Mouse (Mus musculus) midbrain, embryonic 13.5 days (tissue): ENCODE data around the gene Gm10188. TPM values are rescaled to one million over a fixed set of nuclear protein-coding genes. Genes with fewer than 3 reads are reported as not detected.

Experiments used
- ATAC-seq: fragments of 200-750 bp; cut with Nextera tagmentation; 2 replicates; pipeline ENCODE4 v1.8.0; 2017; ENCODE audit warnings: mild to moderate bottlenecking, moderate TSS enrichment, moderate library complexity
- H3K27ac ChIP-seq: fragments of 300-500 bp; sonication (generic); 2 replicates; pipeline ENCODE4 v1.5.1; 2015; ENCODE audit warnings: inconsistent platforms, mild to moderate bottlenecking, moderate library complexity
- H3K27me3 ChIP-seq: fragments of 300-500 bp; sonication (generic); 2 replicates; pipeline ENCODE4 v1.6.1; 2015; ENCODE audit warnings: mild to moderate bottlenecking, inconsistent platforms
- H3K36me3 ChIP-seq: fragments of 300-500 bp; sonication (generic); 2 replicates; pipeline ENCODE4 v1.6.1; 2015; ENCODE audit warnings: mild to moderate bottlenecking, inconsistent platforms
- H3K4me1 ChIP-seq: fragments of 300-500 bp; sonication (generic); replicated peaks from 2 replicates; pipeline ENCODE4 v1.6.1; 2015; ENCODE audit warnings: inconsistent platforms
- H3K4me2 ChIP-seq: fragments of 300-500 bp; sonication (generic); replicated peaks from 2 replicates; pipeline ENCODE4 v1.6.1; 2015; ENCODE audit warnings: moderate library complexity, mild to moderate bottlenecking, inconsistent platforms
- H3K4me3 ChIP-seq: fragments of 300-500 bp; sonication (generic); replicated peaks from 2 replicates; pipeline ENCODE4 v1.5.1; 2015; ENCODE audit warnings: mild to moderate bottlenecking, inconsistent platforms
- H3K9ac ChIP-seq: fragments of 300-500 bp; sonication (generic); replicated peaks from 2 replicates; pipeline ENCODE4 v1.6.1; 2015; ENCODE audit warnings: mild to moderate bottlenecking, inconsistent platforms
- H3K9me3 ChIP-seq: fragments of 300-500 bp; sonication (generic); 2 replicates; pipeline ENCODE4 v1.6.1; 2016; ENCODE audit warnings: mild to moderate bottlenecking, inconsistent platforms
- WGBS: fragments of 180-500 bp; shearing (Covaris S2); methylation state at CpG from one replicate; pipeline ENCODE4 v1.1.7; 2015; 5-methylcytosine and 5-hydroxymethylcytosine counted together
- polyA plus RNA-seq: library from polyadenylated mRNA; unstranded; fragments of >200 nt; fragmentation: Nextera tagmentation; extraction: Ambion mirVana; gene quantifications from 2 replicates; pipeline ENCODE4 v1.2.1, GENCODE M21; 2015

Gene Gm10188
- polyA plus RNA-seq, 1 experiment from 2014 or later = 0.58 TPM

DNA sequence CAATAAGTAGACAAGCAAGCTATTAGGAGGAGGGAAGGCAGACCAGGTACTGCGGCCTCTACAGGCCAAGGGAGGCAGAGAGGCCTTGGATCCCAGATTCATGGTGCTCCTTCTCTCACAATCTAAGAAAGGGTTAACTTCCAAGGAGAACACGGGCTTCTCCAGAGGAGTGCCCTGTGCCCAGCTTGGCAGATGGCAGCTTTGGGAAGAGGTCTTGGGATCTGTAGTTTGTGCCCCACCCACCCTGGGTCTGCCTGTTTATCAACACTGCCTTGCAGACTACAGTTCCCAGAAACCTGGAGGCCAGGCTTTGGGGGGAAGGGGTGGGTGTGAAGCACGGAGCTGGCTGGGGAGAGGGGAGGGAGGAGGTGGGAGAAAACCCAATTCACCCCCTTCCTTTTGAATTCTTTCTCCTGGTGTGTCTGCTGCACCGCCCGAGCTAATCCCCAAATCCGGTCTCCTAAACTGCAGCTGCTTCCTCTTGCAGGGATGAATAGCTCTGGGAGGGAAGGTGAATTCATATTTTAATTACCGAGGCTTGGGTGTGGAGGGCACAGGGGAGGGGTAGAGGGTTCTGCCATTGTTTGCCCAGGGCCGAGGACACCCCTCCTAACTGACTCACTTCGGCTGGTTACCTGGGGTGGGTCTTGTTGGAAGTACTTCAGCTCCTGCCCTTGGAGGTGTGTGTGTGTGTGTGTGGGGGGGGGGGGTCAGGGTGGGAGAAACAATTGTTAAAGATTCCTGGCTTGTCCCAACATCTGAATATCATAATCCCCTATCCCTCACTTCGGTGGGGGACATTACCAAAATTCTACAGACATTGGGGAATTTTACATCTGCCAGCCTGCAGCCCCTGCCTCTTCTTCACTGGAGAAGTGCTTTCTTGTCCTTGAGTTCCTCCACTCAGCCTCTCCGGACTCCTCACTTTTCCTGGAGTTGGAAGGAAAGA lies 28.7 kb downstream of the Gm10188 start:
- peak overlapping the region; percentile 18 for H3K4me3 ChIP-seq
- H3K27ac ChIP-seq = peak overlapping the region; percentile 86
- 1% methylated on average over 11 of the region's 11 CpGs for WGBS
- no peaks in the 10 kb centered on the region for H3K9me3 ChIP-seq
- peaks cover 99% of the 10 kb centered on the region for H3K4me1 ChIP-seq
- peak overlapping the region; percentile 37 for H3K9ac ChIP-seq
- peaks cover 16% of the 10 kb centered on the region for H3K36me3 ChIP-seq
- no peaks in the 10 kb centered on the region for H3K27me3 ChIP-seq
- ATAC-seq = peak; percentile 92
- peak overlapping the region; percentile 46 for H3K4me2 ChIP-seq

DNA sequence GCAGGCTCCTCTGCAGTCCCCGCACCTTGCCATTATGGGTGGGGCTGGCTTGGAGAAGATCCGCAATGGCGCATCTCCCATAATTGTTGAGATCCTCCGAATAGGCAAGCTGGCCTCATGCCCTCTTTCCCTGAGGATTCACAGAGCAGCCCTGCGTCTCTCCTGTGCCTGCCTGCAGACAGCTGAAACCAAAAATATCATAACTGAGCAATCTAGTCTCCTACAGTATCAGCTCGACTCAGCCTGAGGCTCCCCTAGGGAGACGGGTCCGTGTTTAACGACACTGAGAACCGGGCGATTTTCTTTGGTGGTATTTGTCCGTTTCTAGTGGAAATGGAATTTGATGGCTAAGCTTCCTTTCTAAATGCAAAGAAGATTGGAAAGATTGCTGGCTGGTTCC lies 29.6 kb downstream of the Gm10188 start:
- Histone ChIP-seq H3K4me3 (peak overlapping the region; percentile 18), H3K4me2 (peak overlapping the region; percentile 46), H3K9me3 (no peaks in the 10 kb centered on the region), H3K27ac (peak overlapping the region; percentile 86), H3K27me3 (no peaks in the 10 kb centered on the region), H3K4me1 (peaks cover 100% of the 10 kb centered on the region), H3K36me3 (peaks cover 10% of the 10 kb centered on the region), H3K9ac (peak overlapping the region; percentile 37; the same call in 1 of the 2 replicates)
- 4% methylated on average over 12 of the region's 12 CpGs for WGBS
- no peak for ATAC-seq

- H3K27ac ChIP-seq = peak overlapping the region; percentile 86
- peaks cover 3% of the 10 kb centered on the region for H3K36me3 ChIP-seq
- no peak overlapping the region for H3K4me3 ChIP-seq
- ATAC-seq = no peak
- no peaks in the 10 kb centered on the region for H3K27me3 ChIP-seq
- H3K4me2 ChIP-seq = no peak overlapping the region
- WGBS = 60% methylated on average over 6 of the region's 6 CpGs
- no peak overlapping the region for H3K9ac ChIP-seq
- peaks cover 100% of the 10 kb centered on the region for H3K4me1 ChIP-seq
- H3K9me3 ChIP-seq = no peaks in the 10 kb centered on the region
Measured at GRCm38 (mm10) chr1:132199244-132199643, 30.3 kb downstream of the Gm10188 start.

GRCm38 (mm10) chr1:132198401-132199071 lies 31.0 kb downstream of the Gm10188 start:
- H3K27ac ChIP-seq = peak overlapping the region; percentile 86
- H3K4me3 ChIP-seq = no peak overlapping the region
- 77% methylated on average over 16 of the region's 16 CpGs for WGBS
- peaks cover 100% of the 10 kb centered on the region for H3K4me1 ChIP-seq
- no peaks in the 10 kb centered on the region for H3K36me3 ChIP-seq
- peak overlapping the region; percentile 90 for H3K4me2 ChIP-seq
- no peaks in the 10 kb centered on the region for H3K27me3 ChIP-seq
- H3K9ac ChIP-seq = 0 out of 2 replicates have a peak overlapping the region, but pooled peaks have one; percentile 3
- no peaks in the 10 kb centered on the region for H3K9me3 ChIP-seq
- ATAC-seq = no peak

- Histone ChIP-seq H3K36me3 (no peaks in the 10 kb centered on the region), H3K4me1 (peaks cover 100% of the 10 kb centered on the region), H3K4me3 (peak overlapping the region; percentile 2; the same call in 1 of the 2 replicates), H3K9me3 (no peaks in the 10 kb centered on the region), H3K9ac (peak overlapping the region; percentile 45), H3K27me3 (no peaks in the 10 kb centered on the region), H3K27ac (peak overlapping the region; percentile 86), H3K4me2 (peak overlapping the region; percentile 90)
- WGBS = 2% methylated on average over 9 of the region's 9 CpGs
- ATAC-seq = no peak
Measured at GRCm38 (mm10) chr1:132197666-132198065, 31.9 kb downstream of the Gm10188 start.

DNA sequence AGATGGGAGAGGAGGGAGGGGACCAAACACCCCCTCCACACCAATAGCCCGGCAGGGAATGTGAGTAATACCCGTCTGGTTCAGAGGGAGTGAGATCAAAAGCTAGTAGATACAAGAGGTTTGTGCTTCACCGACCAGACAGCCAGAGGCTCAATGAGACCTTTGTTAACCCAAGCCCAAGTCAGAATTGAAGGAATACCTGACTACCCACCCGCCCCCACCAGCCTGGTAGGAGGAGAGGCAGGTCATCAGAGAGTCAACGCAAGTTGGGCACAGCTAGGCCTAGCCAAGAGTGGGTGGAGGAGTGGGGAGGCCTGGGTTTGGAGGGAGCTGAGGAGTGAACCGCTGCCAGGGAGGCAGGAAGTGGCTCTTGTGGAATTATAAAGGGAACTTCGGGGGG lies 33.2 kb downstream of the Gm10188 start:
- peak overlapping the region; percentile 20 for H3K4me3 ChIP-seq
- H3K36me3 ChIP-seq = no peaks in the 10 kb centered on the region
- H3K4me1 ChIP-seq = peaks cover 95% of the 10 kb centered on the region
- H3K27ac ChIP-seq = peak overlapping the region; percentile 86
- peak overlapping the region; percentile 90 for H3K4me2 ChIP-seq
- no peaks in the 10 kb centered on the region for H3K9me3 ChIP-seq
- H3K9ac ChIP-seq = peak overlapping the region; percentile 60
- WGBS = 8% methylated on average over 7 of the region's 7 CpGs
- no peak for ATAC-seq
- H3K27me3 ChIP-seq = no peaks in the 10 kb centered on the region

- 31% methylated on average over 5 of the region's 5 CpGs for WGBS
Measured at GRCm38 (mm10) chr1:132195681-132196080, 33.9 kb downstream of the Gm10188 start.

DNA sequence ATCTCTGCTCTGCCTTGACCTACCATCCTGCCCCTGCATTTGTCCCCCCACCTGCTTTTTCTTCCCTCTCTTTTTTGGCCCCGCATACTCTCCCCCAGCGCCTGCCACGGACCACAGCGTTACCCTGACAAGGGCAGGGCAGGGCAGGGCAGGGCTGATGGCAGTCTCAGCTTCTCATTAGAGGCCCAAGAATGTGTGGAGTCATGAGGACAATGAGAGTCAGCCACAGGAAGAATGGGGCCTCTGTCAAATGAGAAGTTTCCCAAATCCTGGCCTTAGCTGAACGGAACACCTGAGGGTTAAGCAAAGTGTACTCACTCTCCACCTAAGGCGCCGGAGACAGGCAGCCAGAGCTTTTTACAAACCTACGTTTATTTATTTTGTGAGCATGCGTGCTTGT lies 34.5 kb downstream of the Gm10188 start:
- Histone ChIP-seq H3K36me3 (no peaks in the 10 kb centered on the region), H3K4me3 (0 out of 2 replicates have a peak overlapping the region, but pooled peaks have one; percentile 13), H3K4me1 (peaks cover 83% of the 10 kb centered on the region), H3K9me3 (no peaks in the 10 kb centered on the region), H3K27me3 (no peaks in the 10 kb centered on the region), H3K4me2 (peak overlapping the region; percentile 90), H3K9ac (peak overlapping the region; percentile 60), H3K27ac (peak overlapping the region; percentile 86)
- no peak for ATAC-seq
- WGBS = 40% methylated on average over 9 of the region's 9 CpGs

More at GRCm38 (mm10) chr1:132195681-132196080, 33.9 kb downstream of the Gm10188 start:
- H3K4me1 ChIP-seq = peaks cover 88% of the 10 kb centered on the region
- peak overlapping the region; percentile 60 for H3K9ac ChIP-seq
- no peaks in the 10 kb centered on the region for H3K27me3 ChIP-seq
- ATAC-seq = no peak
- no peaks in the 10 kb centered on the region for H3K9me3 ChIP-seq
- H3K4me2 ChIP-seq = peak overlapping the region; percentile 90
- peak overlapping the region; percentile 20; the same call in 1 of the 2 replicates for H3K4me3 ChIP-seq
- H3K27ac ChIP-seq = peak overlapping the region; percentile 86
- no peaks in the 10 kb centered on the region for H3K36me3 ChIP-seq

DNA sequence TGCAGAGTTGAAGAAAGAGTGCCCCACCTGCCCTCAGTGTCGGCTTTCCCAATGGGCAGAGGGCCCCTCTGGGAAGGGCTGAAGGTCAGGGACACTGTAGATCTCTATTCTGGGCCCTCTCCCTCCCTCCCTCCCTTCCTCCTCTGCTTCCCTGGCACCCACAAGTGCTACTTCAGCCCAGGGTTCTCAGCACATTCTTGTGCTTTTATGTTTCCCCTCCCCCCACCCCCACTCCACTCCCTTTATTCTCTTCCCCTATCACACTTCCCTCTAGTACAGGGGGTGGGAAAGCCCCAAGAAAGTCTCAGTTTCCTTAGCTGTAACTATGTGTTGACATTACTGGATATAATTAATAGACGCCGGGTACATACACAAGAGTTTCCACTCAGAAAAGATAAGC lies 34.9 kb downstream of the Gm10188 start:
- Histone ChIP-seq H3K4me3 (0 out of 2 replicates have a peak overlapping the region, but pooled peaks have one; percentile 2), H3K27me3 (no peaks in the 10 kb centered on the region), H3K36me3 (no peaks in the 10 kb centered on the region), H3K9me3 (no peaks in the 10 kb centered on the region), H3K27ac (peak overlapping the region; percentile 10; the same call in 1 of the 2 replicates), H3K4me2 (peak overlapping the region; percentile 90), H3K9ac (no peak overlapping the region), H3K4me1 (peaks cover 81% of the 10 kb centered on the region)
- 69% methylated on average over 3 of the region's 3 CpGs for WGBS
- no peak for ATAC-seq

GRCm38 (mm10) chr1:132193806-132194205 lies 35.8 kb downstream of the Gm10188 start:
- no peak for ATAC-seq
- Histone ChIP-seq H3K4me2 (peak overlapping the region; percentile 90), H3K27ac (peak overlapping the region; percentile 100), H3K9ac (peak overlapping the region; percentile 100), H3K27me3 (no peaks in the 10 kb centered on the region), H3K4me3 (peak overlapping the region; percentile 95), H3K36me3 (no peaks in the 10 kb centered on the region), H3K4me1 (peaks cover 81% of the 10 kb centered on the region), H3K9me3 (no peaks in the 10 kb centered on the region)
- 63% methylated on average over 3 of the region's 3 CpGs for WGBS

GRCm38 (mm10) chr1:132191786-132192680 lies 37.5 kb downstream of the Gm10188 start:
- Histone ChIP-seq H3K9ac (peak overlapping the region; percentile 100), H3K9me3 (no peaks in the 10 kb centered on the region), H3K27me3 (0 out of 2 replicates have a peak, but pooled peaks cover 5% of the 10 kb centered on the region), H3K4me2 (peak overlapping the region; percentile 90), H3K36me3 (no peaks in the 10 kb centered on the region), H3K4me1 (peaks cover 65% of the 10 kb centered on the region), H3K4me3 (peak overlapping the region; percentile 95), H3K27ac (peak overlapping the region; percentile 100)
- peak; percentile 44 for ATAC-seq
- 2% methylated on average over 16 of the region's 16 CpGs for WGBS
